Mouse (Mus musculus): ENCODE measurements around the gene Sec24b. TPM values are rescaled to one million over a fixed set of nuclear protein-coding genes. Genes with fewer than 3 reads are reported as not detected.

The Sec24b gene
- polyA plus RNA-seq, 1 experiment from 2014 or later, result 38.5 TPM

- Histone ChIP-seq H3K9me3 (ENCODE audit: control insufficient read depth, low read length) (no peaks in the 10 kb centered on the region), H3K9ac (no peak overlapping the region), H3K4me1 (replicated peaks; ENCODE audit: control insufficient read depth, insufficient read depth, low read length) (no peaks in the 10 kb centered on the region), H3K4me3 (replicated peaks; ENCODE audit: low read length) (no peak overlapping the region), H3K27ac (no peak overlapping the region), H3K36me3 (replicated peaks; ENCODE audit: control insufficient read depth, insufficient read depth) (no peaks in the 10 kb centered on the region), H3K4me2 (replicated peaks) (no peak overlapping the region), H3K27me3 (ENCODE audit: control insufficient read depth, insufficient read depth, low read length) (no peaks in the 10 kb centered on the region)
- ATAC-seq (ENCODE audit: low FRiP score), result no peak
- 89% methylated on average over 5 of the region's 5 CpGs for WGBS
- no peak for DNase-seq (ENCODE audit: low spot score)
Measured at GRCm38 (mm10) chr3:129948359-129948758, 113.0 kb downstream of the Sec24b start.

- Histone ChIP-seq H3K9me3 (ENCODE audit: control insufficient read depth, low read length) (no peaks in the 10 kb centered on the region), H3K27me3 (ENCODE audit: control insufficient read depth, insufficient read depth, low read length) (no peaks in the 10 kb centered on the region), H3K4me1 (replicated peaks; ENCODE audit: control insufficient read depth, insufficient read depth, low read length) (no peaks in the 10 kb centered on the region), H3K9ac (no peak overlapping the region), H3K27ac (no peak overlapping the region), H3K36me3 (replicated peaks; ENCODE audit: control insufficient read depth, insufficient read depth) (no peaks in the 10 kb centered on the region), H3K4me3 (replicated peaks; ENCODE audit: low read length) (no peak overlapping the region), H3K4me2 (replicated peaks) (no peak overlapping the region)
- ATAC-seq (ENCODE audit: low FRiP score), result no peak
- no peak for DNase-seq (ENCODE audit: low spot score)
- 77% methylated on average over 5 of the region's 5 CpGs for WGBS
Measured at GRCm38 (mm10) chr3:129946217-129946914, 115.0 kb downstream of the Sec24b start.

- Histone ChIP-seq H3K4me3 (replicated peaks; ENCODE audit: low read length) (no peak overlapping the region), H3K36me3 (replicated peaks; ENCODE audit: control insufficient read depth, insufficient read depth) (no peaks in the 10 kb centered on the region), H3K9me3 (ENCODE audit: control insufficient read depth, low read length) (no peaks in the 10 kb centered on the region), H3K27me3 (ENCODE audit: control insufficient read depth, insufficient read depth, low read length) (no peaks in the 10 kb centered on the region), H3K4me1 (replicated peaks; ENCODE audit: control insufficient read depth, insufficient read depth, low read length) (no peaks in the 10 kb centered on the region), H3K9ac (no peak overlapping the region), H3K27ac (no peak overlapping the region), H3K4me2 (replicated peaks) (no peak overlapping the region)
- ATAC-seq (ENCODE audit: low FRiP score) (no peak), DNase-seq (ENCODE audit: low spot score) (no peak)
- 92% methylated on average over 4 of the region's 4 CpGs for WGBS
Measured at GRCm38 (mm10) chr3:129943813-129944212, 117.5 kb downstream of the Sec24b start.

- H3K9me3 ChIP-seq (ENCODE audit: control insufficient read depth, low read length), result no peaks in the 10 kb centered on the region
- no peaks in the 10 kb centered on the region for H3K27me3 ChIP-seq (ENCODE audit: control insufficient read depth, insufficient read depth, low read length)
- H3K4me2 ChIP-seq (replicated peaks), result no peak overlapping the region
- ATAC-seq (ENCODE audit: low FRiP score), result no peak
- no peaks in the 10 kb centered on the region for H3K4me1 ChIP-seq (replicated peaks; ENCODE audit: control insufficient read depth, insufficient read depth, low read length)
- H3K27ac ChIP-seq, result no peak overlapping the region
- no peak overlapping the region for H3K4me3 ChIP-seq (replicated peaks; ENCODE audit: low read length)
- H3K36me3 ChIP-seq (replicated peaks; ENCODE audit: control insufficient read depth, insufficient read depth), result no peaks in the 10 kb centered on the region
- WGBS, result 95% methylated on average over 1 of the region's 1 CpGs
- no peak for DNase-seq (ENCODE audit: low spot score)
- H3K9ac ChIP-seq, result no peak overlapping the region
Measured at GRCm38 (mm10) chr3:129941291-129941690, 120.1 kb downstream of the Sec24b start.

- no peak for ATAC-seq (ENCODE audit: low FRiP score)
Measured at GRCm38 (mm10) chr3:129940780-129941179, 120.6 kb downstream of the Sec24b start.

GRCm38 (mm10) chr3:129939058-129939457 lies 122.3 kb downstream of the Sec24b start:
- no peaks in the 10 kb centered on the region for H3K9me3 ChIP-seq (ENCODE audit: control insufficient read depth, low read length)
- no peak overlapping the region for H3K4me3 ChIP-seq (replicated peaks; ENCODE audit: low read length)
- H3K9ac ChIP-seq, result no peak overlapping the region
- DNase-seq (ENCODE audit: low spot score), result no peak
- H3K4me1 ChIP-seq (replicated peaks; ENCODE audit: control insufficient read depth, insufficient read depth, low read length), result no peaks in the 10 kb centered on the region
- WGBS, result 58% methylated on average over 7 of the region's 7 CpGs
- H3K36me3 ChIP-seq (replicated peaks; ENCODE audit: control insufficient read depth, insufficient read depth), result no peaks in the 10 kb centered on the region
- no peaks in the 10 kb centered on the region for H3K27me3 ChIP-seq (ENCODE audit: control insufficient read depth, insufficient read depth, low read length)
- H3K4me2 ChIP-seq (replicated peaks), result no peak overlapping the region
- no peak for ATAC-seq (ENCODE audit: low FRiP score)
- no peak overlapping the region for H3K27ac ChIP-seq

More at GRCm38 (mm10) chr3:129940780-129941179, 120.6 kb downstream of the Sec24b start:
- no peak overlapping the region for H3K4me3 ChIP-seq (replicated peaks; ENCODE audit: low read length)
- no peak overlapping the region for H3K9ac ChIP-seq
- H3K27me3 ChIP-seq (ENCODE audit: control insufficient read depth, insufficient read depth, low read length), result no peaks in the 10 kb centered on the region
- H3K4me1 ChIP-seq (replicated peaks; ENCODE audit: control insufficient read depth, insufficient read depth, low read length), result no peaks in the 10 kb centered on the region
- H3K9me3 ChIP-seq (ENCODE audit: control insufficient read depth, low read length), result no peaks in the 10 kb centered on the region
- H3K4me2 ChIP-seq (replicated peaks), result no peak overlapping the region
- WGBS, result 93% methylated on average over 2 of the region's 2 CpGs
- no peaks in the 10 kb centered on the region for H3K36me3 ChIP-seq (replicated peaks; ENCODE audit: control insufficient read depth, insufficient read depth)
- no peak overlapping the region for H3K27ac ChIP-seq
- DNase-seq (ENCODE audit: low spot score), result no peak

GRCm38 (mm10) chr3:129937848-129938247 lies 123.5 kb downstream of the Sec24b start:
- Histone ChIP-seq H3K36me3 (replicated peaks; ENCODE audit: control insufficient read depth, insufficient read depth) (no peaks in the 10 kb centered on the region), H3K9ac (no peak overlapping the region), H3K27ac (no peak overlapping the region), H3K4me1 (replicated peaks; ENCODE audit: control insufficient read depth, insufficient read depth, low read length) (no peaks in the 10 kb centered on the region), H3K4me3 (replicated peaks; ENCODE audit: low read length) (no peak overlapping the region), H3K9me3 (ENCODE audit: control insufficient read depth, low read length) (no peaks in the 10 kb centered on the region), H3K27me3 (ENCODE audit: control insufficient read depth, insufficient read depth, low read length) (no peaks in the 10 kb centered on the region), H3K4me2 (replicated peaks) (no peak overlapping the region)
- DNase-seq (ENCODE audit: low spot score) (no peak), ATAC-seq (ENCODE audit: low FRiP score) (no peak)
- WGBS, result 75% methylated on average over 3 of the region's 3 CpGs

- H3K36me3 ChIP-seq (replicated peaks; ENCODE audit: control insufficient read depth, insufficient read depth), result no peaks in the 10 kb centered on the region
- no peak overlapping the region for H3K9ac ChIP-seq
- 70% methylated on average over 9 of the region's 9 CpGs for WGBS
- H3K4me1 ChIP-seq (replicated peaks; ENCODE audit: control insufficient read depth, insufficient read depth, low read length), result no peaks in the 10 kb centered on the region
- no peak for DNase-seq (ENCODE audit: low spot score)
- H3K27me3 ChIP-seq (ENCODE audit: control insufficient read depth, insufficient read depth, low read length), result no peaks in the 10 kb centered on the region
- ATAC-seq (ENCODE audit: low FRiP score), result no peak
- H3K4me3 ChIP-seq (replicated peaks; ENCODE audit: low read length), result no peak overlapping the region
- no peaks in the 10 kb centered on the region for H3K9me3 ChIP-seq (ENCODE audit: control insufficient read depth, low read length)
- H3K4me2 ChIP-seq (replicated peaks), result no peak overlapping the region
- no peak overlapping the region for H3K27ac ChIP-seq
Measured at GRCm38 (mm10) chr3:129936561-129936960, 124.8 kb downstream of the Sec24b start.

Measured in hindbrain, embryonic 14.5 days (tissue).